Mouse (Mus musculus): ENCODE results near the gene Fam163b. TPM values are rescaled to one million over a fixed set of nuclear protein-coding genes. Genes with fewer than 3 reads are reported as not detected.

Gene Fam163b
- 0.11 and 0.16 TPM in 2 replicates for polyA plus RNA-seq (2015; fragmentation: Nextera tagmentation; extraction: Ambion mirVana)

- Histone ChIP-seq H3K9me3 (ENCODE audit: control insufficient read depth, low read length) (no peaks in the 10 kb centered on the region), H3K36me3 (ENCODE audit: control insufficient read depth, insufficient read depth, low read length) (no peaks in the 10 kb centered on the region), H3K4me1 (ENCODE audit: control insufficient read depth, insufficient read depth, low read length) (peaks cover 4% of the 10 kb centered on the region; the same call in 1 of the 2 replicates), H3K9ac (ENCODE audit: low read depth, low read length) (no peak within 1 kb of the TSS), H3K27ac (ENCODE audit: low read length) (no peak within 1 kb of the TSS), H3K4me2 (ENCODE audit: low read depth, low read length) (peak within 1 kb of the TSS; percentile 63), H3K4me3 (ENCODE audit: low read length) (peak within 1 kb of the TSS; percentile 42), H3K27me3 (replicated peaks; ENCODE audit: control insufficient read depth, insufficient read depth, low read length) (peaks cover 30% of the 10 kb centered on the region)
- under 1% methylated on average over 55 of the region's 62 CpGs for WGBS
- peak; percentile 53; the same call in 1 of the 2 replicates for ATAC-seq
These were observed at the start of gene Fam163b for GRCm38 (mm10) chr2:27141950-27142693. Gene Fam163b (minus strand): TSS chr2:27142491.

GRCm38 (mm10) chr2:27189994-27190393 is 47.7 kb upstream of the Fam163b start:
- no peak for ATAC-seq
- WGBS, result 58% methylated on average over 4 of the region's 4 CpGs
- no peak overlapping the region for H3K4me2 ChIP-seq (ENCODE audit: low read depth, low read length)

GRCm38 (mm10) chr2:27187531-27187930 is 45.2 kb upstream of the Fam163b start:
- H3K4me2 ChIP-seq (ENCODE audit: low read depth, low read length), result no peak overlapping the region
- no peak overlapping the region for H3K4me3 ChIP-seq (ENCODE audit: low read length)
- H3K27ac ChIP-seq (ENCODE audit: low read length), result no peak overlapping the region
- no peaks in the 10 kb centered on the region for H3K4me1 ChIP-seq (ENCODE audit: control insufficient read depth, insufficient read depth, low read length)
- H3K9ac ChIP-seq (ENCODE audit: low read depth, low read length), result no peak overlapping the region
- 76% methylated on average over 6 of the region's 6 CpGs for WGBS
- no peaks in the 10 kb centered on the region for H3K36me3 ChIP-seq (ENCODE audit: control insufficient read depth, insufficient read depth, low read length)
- no peaks in the 10 kb centered on the region for H3K9me3 ChIP-seq (ENCODE audit: control insufficient read depth, low read length)
- H3K27me3 ChIP-seq (replicated peaks; ENCODE audit: control insufficient read depth, insufficient read depth, low read length), result no peaks in the 10 kb centered on the region
- no peak for ATAC-seq

More at GRCm38 (mm10) chr2:27189994-27190393, 47.7 kb upstream of the Fam163b start:
- no peaks in the 10 kb centered on the region for H3K27me3 ChIP-seq (replicated peaks; ENCODE audit: control insufficient read depth, insufficient read depth, low read length)
- no peaks in the 10 kb centered on the region for H3K4me1 ChIP-seq (ENCODE audit: control insufficient read depth, insufficient read depth, low read length)
- no peak overlapping the region for H3K27ac ChIP-seq (ENCODE audit: low read length)
- H3K4me3 ChIP-seq (ENCODE audit: low read length), result no peak overlapping the region
- no peaks in the 10 kb centered on the region for H3K36me3 ChIP-seq (ENCODE audit: control insufficient read depth, insufficient read depth, low read length)
- no peak overlapping the region for H3K9ac ChIP-seq (ENCODE audit: low read depth, low read length)
- no peaks in the 10 kb centered on the region for H3K9me3 ChIP-seq (ENCODE audit: control insufficient read depth, low read length)

- WGBS, result 43% methylated on average over 12 of the region's 12 CpGs
These were observed 41.4 kb upstream of the Fam163b start for GRCm38 (mm10) chr2:27183734-27184133.

GRCm38 (mm10) chr2:27181907-27182306 is 39.6 kb upstream of the Fam163b start:
- 44% methylated on average over 4 of the region's 4 CpGs for WGBS
- H3K27me3 ChIP-seq (replicated peaks; ENCODE audit: control insufficient read depth, insufficient read depth, low read length), result no peaks in the 10 kb centered on the region
- H3K4me3 ChIP-seq (ENCODE audit: low read length), result no peak overlapping the region
- H3K4me1 ChIP-seq (ENCODE audit: control insufficient read depth, insufficient read depth, low read length), result no peaks in the 10 kb centered on the region
- H3K36me3 ChIP-seq (ENCODE audit: control insufficient read depth, insufficient read depth, low read length), result no peaks in the 10 kb centered on the region
- ATAC-seq, result no peak
- H3K9me3 ChIP-seq (ENCODE audit: control insufficient read depth, low read length), result no peaks in the 10 kb centered on the region
- no peak overlapping the region for H3K27ac ChIP-seq (ENCODE audit: low read length)
- H3K4me2 ChIP-seq (ENCODE audit: low read depth, low read length), result no peak overlapping the region
- no peak overlapping the region for H3K9ac ChIP-seq (ENCODE audit: low read depth, low read length)

More at GRCm38 (mm10) chr2:27183734-27184133, 41.4 kb upstream of the Fam163b start:
- Histone ChIP-seq H3K27ac (ENCODE audit: low read length) (no peak overlapping the region), H3K4me3 (ENCODE audit: low read length) (no peak overlapping the region), H3K27me3 (replicated peaks; ENCODE audit: control insufficient read depth, insufficient read depth, low read length) (no peaks in the 10 kb centered on the region), H3K4me1 (ENCODE audit: control insufficient read depth, insufficient read depth, low read length) (no peaks in the 10 kb centered on the region), H3K4me2 (ENCODE audit: low read depth, low read length) (no peak overlapping the region), H3K36me3 (ENCODE audit: control insufficient read depth, insufficient read depth, low read length) (no peaks in the 10 kb centered on the region), H3K9ac (ENCODE audit: low read depth, low read length) (no peak overlapping the region), H3K9me3 (ENCODE audit: control insufficient read depth, low read length) (no peaks in the 10 kb centered on the region)
- peak; percentile 68 for ATAC-seq

GRCm38 (mm10) chr2:27179101-27179500 is 36.8 kb upstream of the Fam163b start:
- ATAC-seq, result no peak
- 62% methylated on average over 8 of the region's 8 CpGs for WGBS
- H3K4me2 ChIP-seq (ENCODE audit: low read depth, low read length), result no peak overlapping the region
- no peaks in the 10 kb centered on the region for H3K9me3 ChIP-seq (ENCODE audit: control insufficient read depth, low read length)
- H3K4me1 ChIP-seq (ENCODE audit: control insufficient read depth, insufficient read depth, low read length), result no peaks in the 10 kb centered on the region; the same call in 1 of the 2 replicates
- H3K27ac ChIP-seq (ENCODE audit: low read length), result no peak overlapping the region
- H3K9ac ChIP-seq (ENCODE audit: low read depth, low read length), result no peak overlapping the region
- no peak overlapping the region for H3K4me3 ChIP-seq (ENCODE audit: low read length)
- H3K36me3 ChIP-seq (ENCODE audit: control insufficient read depth, insufficient read depth, low read length), result no peaks in the 10 kb centered on the region
- no peaks in the 10 kb centered on the region for H3K27me3 ChIP-seq (replicated peaks; ENCODE audit: control insufficient read depth, insufficient read depth, low read length)

GRCm38 (mm10) chr2:27175696-27176267 is 33.5 kb upstream of the Fam163b start:
- Histone ChIP-seq H3K4me2 (ENCODE audit: low read depth, low read length) (no peak overlapping the region), H3K4me1 (ENCODE audit: control insufficient read depth, insufficient read depth, low read length) (no peaks in the 10 kb centered on the region; the same call in 1 of the 2 replicates), H3K36me3 (ENCODE audit: control insufficient read depth, insufficient read depth, low read length) (no peaks in the 10 kb centered on the region), H3K9me3 (ENCODE audit: control insufficient read depth, low read length) (no peaks in the 10 kb centered on the region), H3K4me3 (ENCODE audit: low read length) (no peak overlapping the region), H3K27ac (ENCODE audit: low read length) (no peak overlapping the region), H3K27me3 (replicated peaks; ENCODE audit: control insufficient read depth, insufficient read depth, low read length) (no peaks in the 10 kb centered on the region), H3K9ac (ENCODE audit: low read depth, low read length) (no peak overlapping the region)
- no peak for ATAC-seq
- 74% methylated on average over 10 of the region's 10 CpGs for WGBS

- Histone ChIP-seq H3K36me3 (ENCODE audit: control insufficient read depth, insufficient read depth, low read length) (no peaks in the 10 kb centered on the region), H3K27me3 (replicated peaks; ENCODE audit: control insufficient read depth, insufficient read depth, low read length) (no peaks in the 10 kb centered on the region), H3K27ac (ENCODE audit: low read length) (no peak overlapping the region), H3K9me3 (ENCODE audit: control insufficient read depth, low read length) (no peaks in the 10 kb centered on the region), H3K4me1 (ENCODE audit: control insufficient read depth, insufficient read depth, low read length) (no peaks in the 10 kb centered on the region; the same call in 1 of the 2 replicates), H3K9ac (ENCODE audit: low read depth, low read length) (no peak overlapping the region), H3K4me3 (ENCODE audit: low read length) (no peak overlapping the region), H3K4me2 (ENCODE audit: low read depth, low read length) (no peak overlapping the region)
- 81% methylated on average over 2 of the region's 2 CpGs for WGBS
- ATAC-seq, result no peak
These were observed 32.0 kb upstream of the Fam163b start for GRCm38 (mm10) chr2:27174242-27174641.

GRCm38 (mm10) chr2:27166999-27167398 is 24.7 kb upstream of the Fam163b start:
- Histone ChIP-seq H3K4me1 (ENCODE audit: control insufficient read depth, insufficient read depth, low read length) (0 out of 2 replicates have a peak, but pooled peaks cover 6% of the 10 kb centered on the region), H3K9ac (ENCODE audit: low read depth, low read length) (no peak overlapping the region), H3K4me2 (ENCODE audit: low read depth, low read length) (no peak overlapping the region), H3K4me3 (ENCODE audit: low read length) (no peak overlapping the region), H3K9me3 (ENCODE audit: control insufficient read depth, low read length) (no peaks in the 10 kb centered on the region), H3K27ac (ENCODE audit: low read length) (no peak overlapping the region), H3K27me3 (replicated peaks; ENCODE audit: control insufficient read depth, insufficient read depth, low read length) (no peaks in the 10 kb centered on the region), H3K36me3 (ENCODE audit: control insufficient read depth, insufficient read depth, low read length) (no peaks in the 10 kb centered on the region)
- no peak for ATAC-seq
- 11% methylated on average over 2 of the region's 2 CpGs for WGBS
